Mouse (Mus musculus): Measurements from ENCODE around the gene Gsk3a.
A peak's percentile ranks its signal among the peaks of the same experiment; 100 is the strongest.

The Gsk3a gene

DNA sequence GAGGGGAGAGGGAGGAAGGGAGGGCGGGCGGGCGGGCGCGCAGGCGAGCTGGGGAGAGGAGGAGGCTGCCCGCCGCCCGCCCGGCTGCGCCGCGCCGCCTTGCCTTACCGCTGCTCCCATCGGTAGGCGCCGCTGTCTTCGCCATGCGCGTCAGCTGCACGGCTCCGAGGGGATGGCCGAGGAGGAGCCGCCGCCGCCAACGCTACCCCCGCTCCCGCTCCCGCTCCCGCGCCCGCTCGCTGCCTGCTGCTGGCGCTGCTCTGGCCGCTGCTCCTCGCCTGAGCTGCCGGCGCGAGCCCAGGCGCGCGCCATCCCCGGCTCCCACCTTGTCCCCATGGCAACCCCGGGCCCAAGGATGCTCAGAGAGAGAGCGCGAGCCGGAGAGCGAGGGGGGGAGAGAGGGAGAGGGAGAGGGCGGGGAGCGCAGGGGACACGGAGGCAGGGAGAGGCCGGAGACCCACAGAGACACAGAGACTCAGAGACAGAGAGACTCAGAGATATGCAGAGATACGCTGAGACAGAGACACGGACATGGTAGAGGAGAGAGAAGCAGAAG is 58.0 kb downstream of the Gsk3a start, which contains the start of gene Pou2f2:
TSS of gene Pou2f2 (minus strand) at position 121 of the 556 bp plus-strand sequence.
- peak; percentile 80 to 83 for DNase-seq

DNA sequence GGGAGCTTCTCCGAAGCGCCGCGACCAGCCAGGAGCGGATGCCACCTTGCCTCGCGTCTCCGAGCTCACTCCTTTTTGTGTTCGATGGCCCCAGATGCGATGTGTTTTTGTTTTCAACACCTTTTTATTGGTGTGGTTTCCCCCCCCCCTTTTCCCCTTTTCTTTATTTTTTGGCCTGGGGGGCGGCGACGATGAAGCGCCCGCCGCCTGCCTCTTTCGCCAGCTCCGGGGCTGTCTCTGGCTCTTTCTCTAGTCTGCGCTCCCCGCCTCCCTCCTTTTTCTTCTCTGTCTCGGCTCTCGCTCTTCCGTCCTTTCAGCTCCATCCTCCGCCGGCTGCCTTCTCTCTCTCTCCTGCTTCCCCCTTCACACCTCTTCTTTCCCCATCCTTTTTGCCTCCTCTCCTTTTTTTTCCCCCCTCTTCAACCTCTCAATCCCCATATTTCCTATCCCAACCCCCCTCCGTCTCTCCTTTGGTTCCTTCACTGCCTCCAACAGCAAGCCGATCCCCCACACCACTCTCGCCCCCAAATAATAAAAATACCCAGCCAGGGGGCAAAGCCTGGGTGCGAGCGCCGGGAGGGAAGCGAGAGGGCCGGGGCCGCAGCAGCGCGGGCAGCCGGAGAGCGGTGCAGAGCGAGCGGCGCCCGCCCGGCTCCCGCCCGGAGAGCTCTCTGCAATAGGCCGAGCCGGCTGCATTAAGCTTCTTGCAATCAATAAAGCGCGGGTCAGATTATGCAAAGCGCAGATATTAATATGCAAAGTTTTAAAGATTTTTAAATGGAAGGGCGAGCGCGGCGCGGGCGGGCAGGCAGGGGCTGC is 58.7 kb downstream of the Gsk3a start:
- DNase-seq = peak in 1 of 2 experiments; percentile 29

DNA sequence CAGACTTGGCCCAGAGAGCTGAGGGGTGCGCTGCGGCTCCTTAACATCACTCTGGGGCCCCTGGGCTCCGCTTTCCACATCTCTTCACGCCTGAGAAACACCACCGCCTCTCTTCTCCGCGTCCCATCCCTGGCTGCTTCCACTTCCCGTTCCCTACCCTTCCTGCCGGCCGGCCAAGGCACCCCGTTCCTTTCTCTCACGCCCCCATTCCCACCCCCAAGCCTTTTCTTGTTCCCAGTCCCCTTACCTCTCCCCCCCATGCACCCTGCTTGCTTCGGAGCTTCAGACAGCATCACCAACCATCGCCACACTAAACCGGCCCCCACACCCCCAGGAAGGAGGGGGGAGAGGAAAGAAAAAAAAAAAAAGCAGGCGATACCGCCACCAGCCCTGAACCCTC is 59.3 kb downstream of the Gsk3a start:
- DNase-seq = no peak

All from thymus, postnatal 36 days (tissue).